Mouse (Mus musculus) ES-E14 (cell line): ENCODE results near the gene Adamts16. TPM values are rescaled to one million over a fixed set of nuclear protein-coding genes. Genes with fewer than 3 reads are reported as not detected.

ENCODE experiments used
- DNase-seq: peaks from one replicate; pipeline ENCODE4 v3.0.0-alpha.2; 2013; ENCODE audit warnings: low read depth, low spot score
- H3K27ac ChIP-seq: 2 replicates; pipeline ENCODE4 v1.5.1; 2012; ENCODE audit warnings: low read depth, mild to moderate bottlenecking, low read length, moderate library complexity, mixed read lengths; ENCODE audit not compliant: poor library complexity, insufficient read depth, severe bottlenecking
- H3K36me3 ChIP-seq: 2 replicates; pipeline ENCODE4 v1.6.1; 2012; ENCODE audit warnings: mild to moderate bottlenecking, low read length, moderate library complexity, mixed read lengths; ENCODE audit not compliant: control insufficient read depth, poor library complexity, insufficient read depth, severe bottlenecking
- H3K4me1 ChIP-seq, 2 experiments: fragments of 150-350 bp in 1 of 2; sonication (generic) in 1 of 2; 2 replicates each; pipeline ENCODE4 v1.6.1; 2012; ENCODE audit warnings: low read length in 2 of 2, mild to moderate bottlenecking in 1 of 2, mixed read lengths in 1 of 2; ENCODE audit not compliant: control insufficient read depth in 2 of 2, insufficient read depth in 2 of 2, poor library complexity in 1 of 2
- H3K4me3 ChIP-seq, 2 experiments: fragments of 150-350 bp in 1 of 2; sonication (generic) in 1 of 2; 2 replicates each; pipeline ENCODE4 v1.5.1; 2012; ENCODE audit warnings: low read length in 2 of 2, low read depth in 1 of 2, mild to moderate bottlenecking in 1 of 2, mixed read lengths in 1 of 2; ENCODE audit not compliant: insufficient read depth in 1 of 2, poor library complexity in 1 of 2, severe bottlenecking in 1 of 2
- H3K9ac ChIP-seq: 2 replicates; pipeline ENCODE4 v1.6.1; 2012; ENCODE audit warnings: low read depth, mild to moderate bottlenecking, low read length, mixed read lengths; ENCODE audit not compliant: poor library complexity, insufficient read depth, severe bottlenecking
- H3K9me3 ChIP-seq: fragments of 150-350 bp; sonication (generic); 2 replicates; pipeline ENCODE4 v1.6.1; 2012; ENCODE audit warnings: low read depth, mild to moderate bottlenecking, low read length; ENCODE audit not compliant: control insufficient read depth, insufficient read depth
- CHD2 ChIP-seq: IDR thresholded peaks from 2 replicates; pipeline ENCODE4 v1.6.1; 2014; ENCODE audit warnings: mild to moderate bottlenecking, low read depth, low read length, inconsistent platforms
- HCFC1 ChIP-seq: IDR thresholded peaks from 2 replicates; pipeline ENCODE4 v1.6.1; 2012; ENCODE audit warnings: low read length, inconsistent platforms, borderline replicate concordance; ENCODE audit not compliant: insufficient read depth
- MAFK ChIP-seq: IDR thresholded peaks from 2 replicates; pipeline ENCODE4 v1.6.1; 2014; ENCODE audit warnings: mild to moderate bottlenecking, low read depth, low read length, inconsistent platforms; ENCODE audit not compliant: insufficient read depth
- ZC3H11A ChIP-seq: IDR thresholded peaks from 2 replicates; pipeline ENCODE4 v1.6.1; 2012; ENCODE audit warnings: low read depth, mild to moderate bottlenecking, inconsistent platforms, low read length, borderline replicate concordance
- ZNF384 ChIP-seq: IDR thresholded peaks from 2 replicates; pipeline ENCODE4 v1.6.1; 2012; ENCODE audit warnings: low read depth, low read length, inconsistent platforms
- in situ Hi-C, 2 experiments: fragments of 600-800 bp; cut with MboI; formaldehyde crosslinking; loops; one replicate each; pipeline ENCODE4 v1.15.1; 2025; ENCODE audit warnings: low sequenced_read_pairs in 2 of 2, inconsistent platforms in 1 of 2; ENCODE audit not compliant: unreplicated experiment in 2 of 2
- total RNA-seq: library from RNA; depleted of rRNA; stranded (reverse); fragments of 300-350 nt; gene quantifications from 2 replicates; pipeline ENCODE4 v1.2.3, GENCODE M21; 2012

The Adamts16 gene
- total RNA-seq, 1 experiment = 0.13 TPM

- Histone ChIP-seq H3K9ac (no peak overlapping the region), H3K9me3 (no peaks in the 10 kb centered on the region), H3K4me1 (no peaks in the 10 kb centered on the region), H3K4me3 (no peak overlapping the region), H3K36me3 (no peaks in the 10 kb centered on the region), H3K27ac (no peak overlapping the region)
- TF ChIP-seq MAFK (no peak), CHD2 (no peak), HCFC1 (no peak), ZC3H11A (no peak), ZNF384 (no peak)
- in situ Hi-C loops = no loop called here
- no peak for DNase-seq
These were observed 142.7 kb downstream of the Adamts16 start for GRCm38 (mm10) chr13:70698812-70699387.

DNA sequence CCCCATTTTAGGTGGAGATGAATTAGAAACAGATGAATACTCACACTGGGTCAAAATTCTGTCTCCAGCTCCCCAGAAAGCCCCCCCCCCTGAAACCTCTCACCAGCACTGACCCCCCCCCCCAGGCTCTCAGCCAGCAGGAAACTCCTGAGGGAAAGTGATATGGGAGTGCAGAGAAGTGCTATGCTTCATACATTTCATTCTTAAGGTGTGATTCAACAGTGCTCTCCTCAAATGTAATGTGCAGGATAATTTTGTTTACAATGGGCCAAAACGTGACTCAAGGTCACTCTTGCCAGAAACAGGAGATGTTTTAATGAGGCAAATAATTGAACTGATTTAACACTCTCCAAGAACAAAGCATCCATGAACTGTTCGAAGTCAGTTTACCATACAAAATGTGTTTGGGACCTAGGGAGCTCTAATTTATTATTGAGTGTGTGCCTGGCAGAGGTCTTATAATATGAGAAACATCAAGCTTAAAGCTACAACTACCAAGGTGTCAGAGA is 152.1 kb downstream of the Adamts16 start:
- DNase-seq = no peak
- in situ Hi-C loops = no loop called here
- Histone ChIP-seq H3K9me3 (no peaks in the 10 kb centered on the region), H3K9ac (no peak overlapping the region), H3K36me3 (no peaks in the 10 kb centered on the region), H3K4me1 (no peaks in the 10 kb centered on the region), H3K27ac (no peak overlapping the region), H3K4me3 (no peak overlapping the region)
- no peak for TF ChIP-seq CHD2
- no peak for TF ChIP-seq HCFC1
- TF ChIP-seq ZNF384 = no peak
- no peak for TF ChIP-seq ZC3H11A
- no peak for TF ChIP-seq MAFK

GRCm38 (mm10) chr13:70685825-70686224 is 155.8 kb downstream of the Adamts16 start:
- TF ChIP-seq CHD2 = no peak
- no peak for TF ChIP-seq HCFC1
- no peak for TF ChIP-seq ZNF384
- no peak for TF ChIP-seq ZC3H11A
- no peak for TF ChIP-seq MAFK
- in situ Hi-C loops = no loop called here
- Histone ChIP-seq H3K4me3 (no peak overlapping the region), H3K9ac (no peak overlapping the region), H3K27ac (no peak overlapping the region), H3K36me3 (no peaks in the 10 kb centered on the region), H3K4me1 (no peaks in the 10 kb centered on the region), H3K9me3 (no peaks in the 10 kb centered on the region)
- no peak for DNase-seq

DNA sequence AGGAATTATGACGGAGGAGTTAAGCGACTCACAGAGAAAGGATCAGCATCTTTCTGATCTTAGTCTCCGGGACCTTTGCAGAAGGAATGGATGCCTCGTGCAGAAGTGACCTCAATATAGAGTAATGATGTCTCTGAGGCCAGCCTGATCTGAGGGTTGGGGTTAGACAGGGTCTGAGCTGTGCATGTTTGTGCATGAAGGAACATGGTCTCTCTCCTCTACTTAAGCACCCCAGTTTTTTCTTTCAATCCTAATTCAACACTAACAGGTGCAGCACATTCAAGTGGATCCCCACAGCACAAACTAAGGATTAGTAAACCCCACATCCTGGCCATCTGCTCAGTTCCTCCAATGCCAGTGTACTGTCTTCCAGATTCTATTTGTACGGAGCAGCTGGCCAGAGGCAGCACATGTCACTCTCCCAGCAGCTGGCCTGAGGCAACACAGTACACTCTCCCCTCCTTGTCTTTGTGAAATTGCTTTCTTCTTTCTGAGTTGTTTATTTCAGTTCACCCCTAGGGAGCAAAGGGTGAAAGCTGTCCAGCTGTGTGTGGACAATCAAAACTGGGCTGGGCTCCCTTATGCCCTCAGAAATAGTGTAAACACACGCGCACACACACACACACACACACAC is 156.5 kb downstream of the Adamts16 start:
- Histone ChIP-seq H3K4me3 (no peak overlapping the region), H3K36me3 (no peaks in the 10 kb centered on the region), H3K9ac (no peak overlapping the region), H3K4me1 (no peaks in the 10 kb centered on the region), H3K27ac (no peak overlapping the region), H3K9me3 (no peaks in the 10 kb centered on the region)
- TF ChIP-seq ZC3H11A (no peak), CHD2 (no peak), HCFC1 (no peak), ZNF384 (no peak), MAFK (no peak)
- no peak for DNase-seq
- in situ Hi-C loops = no loop called here
